Mouse (Mus musculus) E14TG2a.4 (cell line): ENCODE data around the gene Fbl.

ENCODE experiments used
- CTCF ChIP-seq: conservative IDR thresholded peaks from 2 replicates; pipeline ENCODE4 v1.5.1; 2014; ENCODE audit warnings: low read length
- POU5F1 ChIP-seq: IDR thresholded peaks from 2 replicates; pipeline ENCODE4 v1.6.1; 2014; ENCODE audit warnings: low read length, borderline replicate concordance

DNA sequence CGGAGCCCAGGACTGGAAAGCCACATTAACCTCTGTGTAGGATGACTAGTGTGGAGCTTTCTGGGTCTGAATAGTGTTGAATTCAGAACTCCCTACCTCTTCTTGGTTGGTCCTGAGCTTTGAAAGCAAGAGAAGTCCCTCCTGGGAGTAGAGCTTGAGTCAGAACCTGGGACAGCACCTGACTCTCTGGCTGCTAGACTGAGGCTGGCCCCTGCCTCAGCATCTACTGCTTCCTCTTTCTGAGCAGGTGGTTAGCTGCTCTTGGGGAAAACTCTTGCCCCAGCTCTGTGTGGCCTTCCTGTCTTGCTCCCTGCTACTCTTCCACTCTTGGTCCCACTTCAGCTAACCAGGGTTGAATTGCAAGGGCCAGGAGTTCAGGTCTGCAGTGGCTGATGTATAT is 22.4 kb downstream of the Fbl start:
- no peak for TF ChIP-seq CTCF
- TF ChIP-seq POU5F1: no peak
